Mouse (Mus musculus): Measurements from ENCODE around the gene Acbd7. TPM values are rescaled to one million over a fixed set of nuclear protein-coding genes. Genes with fewer than 3 reads are reported as not detected.

Acbd7 gene
- polyA plus RNA-seq (2021; fragmentation: Nextera tagmentation): 2.2 and 2.7 TPM in 2 replicates
- long read RNA-seq, experiment 1: 0 reads
- long read RNA-seq, experiment 2: 0 reads

GRCm38 (mm10) chr2:3335611-3336301 is at the start of gene Acbd7:
Gene Acbd7, plus strand, starts transcription at chr2:3336168.

GRCm38 (mm10) chr2:3332484-3333242 is 3.3 kb upstream of the Acbd7 start, which contains the start of gene Rpp38:
Gene Rpp38, minus strand, starts transcription at chr2:3332643.

Other genes with a start within 250 kb of the Acbd7 start
- 16.0 and 16.6 TPM in 2 replicates for gene Fam171a1, start 221.9 kb upstream of the Acbd7 start, polyA plus RNA-seq (2021; fragmentation: Nextera tagmentation)
- 76.2 and 125 TPM in 2 replicates for gene Nmt2, start 52.0 kb upstream of the Acbd7 start, polyA plus RNA-seq (2021; fragmentation: Nextera tagmentation)
- gene Rpp38, start 3.5 kb upstream of the Acbd7 start, polyA plus RNA-seq (2021; fragmentation: Nextera tagmentation): 11.7 and 14.4 TPM in 2 replicates
- gene Olah, start 61.0 kb downstream of the Acbd7 start, polyA plus RNA-seq (2021; fragmentation: Nextera tagmentation): not detected in 2 replicates
- 34.4 and 55.5 TPM in 2 replicates for gene Meig1, start 86.5 kb downstream of the Acbd7 start, polyA plus RNA-seq (2021; fragmentation: Nextera tagmentation)
- gene Dclre1c, start 88.0 kb downstream of the Acbd7 start, polyA plus RNA-seq (2021; fragmentation: Nextera tagmentation): 4.0 and 4.6 TPM in 2 replicates
- 1.8 and 2.1 TPM in 2 replicates for gene Suv39h2, start 138.9 kb downstream of the Acbd7 start, polyA plus RNA-seq (2021; fragmentation: Nextera tagmentation)
- 0.73 and 0.74 TPM in 2 replicates for gene Gm45902, start 176.6 kb downstream of the Acbd7 start, polyA plus RNA-seq (2021; fragmentation: Nextera tagmentation)
- gene Hspa14, start 176.6 kb downstream of the Acbd7 start, polyA plus RNA-seq (2021; fragmentation: Nextera tagmentation): 33.2 and 36.7 TPM in 2 replicates
- gene Cdnf, start 176.9 kb downstream of the Acbd7 start, polyA plus RNA-seq (2021; fragmentation: Nextera tagmentation): 0.09 and 0.20 TPM in 2 replicates
- gene Fam107b, start 234.3 kb downstream of the Acbd7 start, polyA plus RNA-seq (2021; fragmentation: Nextera tagmentation): 4.7 and 5.1 TPM in 2 replicates